Mouse (Mus musculus): ENCODE data around the gene Wdfy2.

- TF ChIP-seq POLR2A (IDR thresholded peaks at IDR 0.05; ENCODE audit: borderline replicate concordance, extremely low read depth, low read depth, low read length) (no peak), CTCF (IDR thresholded peaks at IDR 0.05; ENCODE audit: insufficient read depth, low read length) (no peak)
Measured at GRCm38 (mm10) chr14:62867069-62867468, 29.6 kb downstream of the Wdfy2 start.

All from lung, adult 2 months (tissue).